ENCODE assay signal across 8 mouse cellular contexts in the genomic region with DNA sequence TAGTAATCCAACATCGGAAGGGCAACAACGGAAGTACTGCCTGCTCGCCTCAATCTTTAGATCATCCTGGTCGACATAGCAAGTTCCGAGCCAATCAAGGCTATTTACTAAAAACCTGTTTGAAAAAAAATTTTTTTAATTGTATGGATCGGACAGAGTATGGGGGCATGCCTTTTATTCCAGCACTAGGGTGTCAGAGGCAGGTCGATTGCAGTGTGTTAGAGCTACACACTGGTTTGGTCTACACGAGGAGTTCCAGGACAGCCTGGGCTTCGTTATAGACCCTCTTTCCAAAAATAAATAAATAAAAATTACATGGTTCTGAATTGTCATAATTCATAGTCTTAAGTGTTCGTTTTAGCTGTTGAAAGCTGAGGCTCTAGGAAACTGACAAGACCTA. TPM values are rescaled to one million over a fixed set of nuclear protein-coding genes. Genes with fewer than 3 reads are reported as not detected.
DNase-seq lines count a peak whose midpoint lies in the region; ATAC-seq and TF ChIP-seq lines count a peak whose summit lies in the region.

No protein-coding gene starts in this region.

- H3K27ac ChIP-seq in kidney, adult 2 months (ENCODE audit: insufficient read depth, low read depth, low read length), result no peak overlapping the region
- H3K27ac ChIP-seq in hindbrain, embryonic 10.5 days, result peak overlapping the region; percentile 99
- H3K27ac ChIP-seq in midbrain, embryonic 11.5 days (ENCODE audit: low read depth, low read length), result peak overlapping the region; percentile 99; the same call in 1 of the 2 replicates

- peak overlapping the region; percentile 87 for H3K4me3 ChIP-seq in kidney, adult 2 months (ENCODE audit: insufficient read depth, low read depth, low read length)
- peak overlapping the region; percentile 90 for H3K4me3 ChIP-seq in hindbrain, embryonic 10.5 days
- H3K4me3 ChIP-seq in midbrain, embryonic 11.5 days (ENCODE audit: low read depth, low read length), result peak overlapping the region; percentile 81

- H3K9ac ChIP-seq in midbrain, embryonic 11.5 days (ENCODE audit: low read length), result peak overlapping the region; percentile 92

- H3K4me2 ChIP-seq in midbrain, embryonic 11.5 days, result peak overlapping the region; percentile 62

- no peak for DNase-seq in kidney, adult 2 months
- no peak for DNase-seq in kidney, adult 8-10 months
- no peak for DNase-seq in hindbrain, embryonic 10.5 days (ENCODE audit: low spot score)
- DNase-seq in midbrain, embryonic 11.5 days (ENCODE audit: low spot score, missing footprints), result no peak
- no peak for DNase-seq in B cell, adult 2 months
- DNase-seq in urinary bladder, postnatal 25 days (ENCODE audit: low spot score), result no peak
- DNase-seq in layer of hippocampus, postnatal 36 days, result no peak

- no peak for TF ChIP-seq CTCF in kidney, adult 2 months (conservative IDR thresholded peaks at IDR 0.05; ENCODE audit: insufficient read depth, insufficient read length, low read depth, low read length)

- TF ChIP-seq POLR2A in kidney, adult 2 months (IDR thresholded peaks at IDR 0.05; ENCODE audit: low read depth, low read length), result no peak

- H3K36me3 ChIP-seq in kidney, adult 2 months (ENCODE audit: control insufficient read depth, insufficient read depth, low read length), result no peaks in the 10 kb centered on the region; the same call in 1 of the 2 replicates
- peaks cover 11% of the 10 kb centered on the region for H3K36me3 ChIP-seq in hindbrain, embryonic 10.5 days
- H3K36me3 ChIP-seq in midbrain, embryonic 11.5 days (ENCODE audit: control insufficient read depth, insufficient read depth, low read length), result no peaks in the 10 kb centered on the region; the same call in 1 of the 2 replicates

- H3K9me3 ChIP-seq in hindbrain, embryonic 10.5 days, result no peaks in the 10 kb centered on the region
- H3K9me3 ChIP-seq in midbrain, embryonic 11.5 days (ENCODE audit: control insufficient read depth, low read length), result no peaks in the 10 kb centered on the region

- WGBS in kidney, adult 2 months, result 6% methylated on average over 10 of the region's 10 CpGs
- WGBS in hindbrain, embryonic 10.5 days, result 20% methylated on average over 10 of the region's 10 CpGs
- WGBS in midbrain, embryonic 11.5 days, result 16% methylated on average over 10 of the region's 10 CpGs

- ATAC-seq in activated CD4-positive, CD25-positive, alpha-beta regulatory T cell, adult 4 months, result peak; percentile 0
- peak; percentile 14 for ATAC-seq in midbrain, embryonic 11.5 days (ENCODE audit: low FRiP score)

- H3K27me3 ChIP-seq in kidney, adult 2 months (replicated peaks; ENCODE audit: control insufficient read depth, insufficient read depth, low read length), result no peaks in the 10 kb centered on the region
- no peaks in the 10 kb centered on the region for H3K27me3 ChIP-seq in hindbrain, embryonic 10.5 days (ENCODE audit: insufficient read depth, poor library complexity, severe bottlenecking)
- H3K27me3 ChIP-seq in midbrain, embryonic 11.5 days (ENCODE audit: control insufficient read depth, insufficient read depth, low read length), result no peaks in the 10 kb centered on the region

- H3K4me1 ChIP-seq in kidney, adult 2 months (ENCODE audit: control insufficient read depth, insufficient read depth, low read length), result peaks cover 7% of the 10 kb centered on the region; the same call in 1 of the 2 replicates
- peaks cover 22% of the 10 kb centered on the region for H3K4me1 ChIP-seq in hindbrain, embryonic 10.5 days (replicated peaks)
- H3K4me1 ChIP-seq in midbrain, embryonic 11.5 days (ENCODE audit: control insufficient read depth, insufficient read depth, low read length), result peaks cover 11% of the 10 kb centered on the region

RNA-seq across cellular contexts. Expression of gene Eed, which starts 0.8 kb away (rescaled TPM):
- 11.2 and 14.8 TPM in 2 replicates for polyA plus RNA-seq in kidney, adult 2 months (2012; rRNA removed)
- polyA plus RNA-seq in activated CD4-positive, CD25-positive, alpha-beta regulatory T cell, adult 4 months (2017; shearing (Covaris generic)), result 10 to 100 TPM; 67.6 to 79.9 TPM
- 68.3 and 81.1 TPM in 2 replicates for polyA plus RNA-seq in hindbrain, embryonic 10.5 days (2016; fragmentation: Nextera tagmentation; extraction: Ambion mirVana)
- 82.8 and 85.7 TPM in 2 replicates for polyA plus RNA-seq in midbrain, embryonic 11.5 days (2014; fragmentation: Nextera tagmentation; extraction: Ambion mirVana)
- total RNA-seq in layer of hippocampus, postnatal 36 days (2021), result 10 to 100 TPM; 39.6 to 41.3 TPM

RNA-seq across cellular contexts. Expression of gene Hikeshi, which starts 40.6 kb away (rescaled TPM):
- 69.4 and 84.3 TPM in 2 replicates for polyA plus RNA-seq in kidney, adult 2 months (2012; rRNA removed)
- 100 to 1,000 TPM in 1 of 2 experiments, 10 to 100 TPM in 1; 89.3 to 115 TPM for polyA plus RNA-seq in activated CD4-positive, CD25-positive, alpha-beta regulatory T cell, adult 4 months (2017; shearing (Covaris generic))
- polyA plus RNA-seq in hindbrain, embryonic 10.5 days (2016; fragmentation: Nextera tagmentation; extraction: Ambion mirVana), result 166 and 168 TPM in 2 replicates
- polyA plus RNA-seq in midbrain, embryonic 11.5 days (2014; fragmentation: Nextera tagmentation; extraction: Ambion mirVana), result 153 and 159 TPM in 2 replicates
- total RNA-seq in layer of hippocampus, postnatal 36 days (2021), result 100 to 1,000 TPM; 105 to 108 TPM
